Mouse (Mus musculus) neural tube, embryonic 12.5 days (tissue): ENCODE measurements around the gene Pitpnm2. TPM values are rescaled to one million over a fixed set of nuclear protein-coding genes. Genes with fewer than 3 reads are reported as not detected.

Experiments
- ATAC-seq: fragments of 200-750 bp; cut with Nextera tagmentation; 2 replicates; pipeline ENCODE4 v1.8.0; 2017; ENCODE audit warnings: low read depth, mild to moderate bottlenecking, moderate TSS enrichment, moderate library complexity; ENCODE audit not compliant: low FRiP score
- H3K27ac ChIP-seq: fragments of 300-500 bp; sonication (generic); 2 replicates; pipeline ENCODE4 v1.5.1; 2016
- H3K27me3 ChIP-seq: fragments of 300-500 bp; sonication (generic); replicated peaks from 2 replicates; pipeline ENCODE4 v1.6.1; 2016; ENCODE audit warnings: mild to moderate bottlenecking
- H3K36me3 ChIP-seq: fragments of 300-500 bp; sonication (generic); 2 replicates; pipeline ENCODE4 v1.6.1; 2016; ENCODE audit warnings: mild to moderate bottlenecking
- H3K4me1 ChIP-seq: fragments of 300-500 bp; sonication (generic); 2 replicates; pipeline ENCODE4 v1.6.1; 2016
- H3K4me2 ChIP-seq: fragments of 300-500 bp; sonication (generic); replicated peaks from 2 replicates; pipeline ENCODE4 v1.6.1; 2016; ENCODE audit warnings: mild to moderate bottlenecking
- H3K4me3 ChIP-seq: fragments of 300-500 bp; sonication (generic); 2 replicates; pipeline ENCODE4 v1.5.1; 2016
- H3K9ac ChIP-seq: fragments of 300-500 bp; sonication (generic); 2 replicates; pipeline ENCODE4 v1.6.1; 2016; ENCODE audit warnings: mild to moderate bottlenecking
- H3K9me3 ChIP-seq: fragments of 300-500 bp; sonication (generic); 2 replicates; pipeline ENCODE4 v1.6.1; 2016; ENCODE audit warnings: mild to moderate bottlenecking
- WGBS: fragments of 180-500 bp; shearing (Covaris S2); methylation state at CpG from one replicate; pipeline ENCODE4 v1.1.7; 2016; 5-methylcytosine and 5-hydroxymethylcytosine counted together
- polyA plus RNA-seq: library from polyadenylated mRNA; unstranded; fragments of >200 nt; fragmentation: Nextera tagmentation; extraction: Ambion mirVana; gene quantifications from 2 replicates; pipeline ENCODE4 v1.2.1, GENCODE M21; 2016

Pitpnm2 gene
- polyA plus RNA-seq, 1 experiment from 2014 or later: 7.4 TPM

GRCm38 (mm10) chr5:124216403-124216802, 33.2 kb downstream of the Pitpnm2 start:
- H3K4me3 ChIP-seq: no peak overlapping the region
- 88% methylated on average over 6 of the region's 6 CpGs for WGBS
- H3K4me2 ChIP-seq: no peak overlapping the region
- H3K27me3 ChIP-seq: no peaks in the 10 kb centered on the region
- H3K9ac ChIP-seq: no peak overlapping the region
- no peaks in the 10 kb centered on the region for H3K9me3 ChIP-seq
- ATAC-seq: no peak
- H3K36me3 ChIP-seq: no peaks in the 10 kb centered on the region
- no peak overlapping the region for H3K27ac ChIP-seq
- H3K4me1 ChIP-seq: peaks cover 14% of the 10 kb centered on the region

GRCm38 (mm10) chr5:124215647-124216046, 33.9 kb downstream of the Pitpnm2 start:
- peaks cover 22% of the 10 kb centered on the region for H3K4me1 ChIP-seq
- no peaks in the 10 kb centered on the region for H3K27me3 ChIP-seq
- no peak overlapping the region for H3K4me2 ChIP-seq
- no peaks in the 10 kb centered on the region for H3K9me3 ChIP-seq
- H3K27ac ChIP-seq: no peak overlapping the region
- WGBS: 82% methylated on average over 10 of the region's 10 CpGs
- no peak overlapping the region for H3K4me3 ChIP-seq
- H3K9ac ChIP-seq: no peak overlapping the region
- ATAC-seq: no peak
- no peaks in the 10 kb centered on the region for H3K36me3 ChIP-seq

- no peak overlapping the region for H3K4me3 ChIP-seq
- WGBS: 85% methylated on average over 14 of the region's 14 CpGs
- no peaks in the 10 kb centered on the region for H3K27me3 ChIP-seq
- 0 out of 2 replicates have a peak overlapping the region, but pooled peaks have one; percentile 15 for H3K27ac ChIP-seq
- no peak overlapping the region for H3K4me2 ChIP-seq
- H3K9me3 ChIP-seq: no peaks in the 10 kb centered on the region
- peaks cover 20% of the 10 kb centered on the region for H3K4me1 ChIP-seq
- no peak overlapping the region for H3K9ac ChIP-seq
- ATAC-seq: no peak
- no peaks in the 10 kb centered on the region for H3K36me3 ChIP-seq
These were observed 34.9 kb downstream of the Pitpnm2 start for GRCm38 (mm10) chr5:124214516-124215145.

- no peaks in the 10 kb centered on the region for H3K27me3 ChIP-seq
- WGBS: 85% methylated on average over 13 of the region's 13 CpGs
- H3K9ac ChIP-seq: no peak overlapping the region
- 0 out of 2 replicates have a peak overlapping the region, but pooled peaks have one; percentile 15 for H3K27ac ChIP-seq
- H3K4me2 ChIP-seq: no peak overlapping the region
- peaks cover 14% of the 10 kb centered on the region for H3K4me1 ChIP-seq
- no peaks in the 10 kb centered on the region for H3K36me3 ChIP-seq
- no peaks in the 10 kb centered on the region for H3K9me3 ChIP-seq
- ATAC-seq: no peak
- no peak overlapping the region for H3K4me3 ChIP-seq
These were observed 35.7 kb downstream of the Pitpnm2 start for GRCm38 (mm10) chr5:124213588-124214469.

- ATAC-seq: no peak
- no peaks in the 10 kb centered on the region for H3K9me3 ChIP-seq
- H3K4me2 ChIP-seq: no peak overlapping the region
- H3K27me3 ChIP-seq: no peaks in the 10 kb centered on the region
- WGBS: 88% methylated on average over 2 of the region's 2 CpGs
- no peaks in the 10 kb centered on the region for H3K36me3 ChIP-seq
- peaks cover 21% of the 10 kb centered on the region for H3K4me1 ChIP-seq
- no peak overlapping the region for H3K4me3 ChIP-seq
- H3K9ac ChIP-seq: no peak overlapping the region
- no peak overlapping the region for H3K27ac ChIP-seq
These were observed 37.9 kb downstream of the Pitpnm2 start for GRCm38 (mm10) chr5:124211669-124212068.

- Histone ChIP-seq H3K4me2 (no peak overlapping the region), H3K27me3 (no peaks in the 10 kb centered on the region), H3K36me3 (no peaks in the 10 kb centered on the region), H3K9me3 (no peaks in the 10 kb centered on the region), H3K4me1 (peaks cover 26% of the 10 kb centered on the region), H3K9ac (no peak overlapping the region), H3K27ac (no peak overlapping the region), H3K4me3 (no peak overlapping the region)
- 87% methylated on average over 8 of the region's 8 CpGs for WGBS
- ATAC-seq: no peak
These were observed 38.3 kb downstream of the Pitpnm2 start for GRCm38 (mm10) chr5:124211234-124211633.

- no peak overlapping the region for H3K4me3 ChIP-seq
- WGBS: 74% methylated on average over 18 of the region's 18 CpGs
- H3K9ac ChIP-seq: no peak overlapping the region
- no peaks in the 10 kb centered on the region for H3K36me3 ChIP-seq
- no peak overlapping the region for H3K4me2 ChIP-seq
- no peaks in the 10 kb centered on the region for H3K9me3 ChIP-seq
- no peaks in the 10 kb centered on the region for H3K27me3 ChIP-seq
- no peak for ATAC-seq
- peaks cover 30% of the 10 kb centered on the region for H3K4me1 ChIP-seq
- no peak overlapping the region for H3K27ac ChIP-seq
These were observed 39.1 kb downstream of the Pitpnm2 start for GRCm38 (mm10) chr5:124210281-124211016.

- WGBS: 66% methylated on average over 6 of the region's 6 CpGs
- H3K4me1 ChIP-seq: peaks cover 35% of the 10 kb centered on the region
- no peak overlapping the region for H3K4me2 ChIP-seq
- no peak for ATAC-seq
- no peaks in the 10 kb centered on the region for H3K27me3 ChIP-seq
- H3K27ac ChIP-seq: no peak overlapping the region
- no peak overlapping the region for H3K9ac ChIP-seq
- no peaks in the 10 kb centered on the region for H3K36me3 ChIP-seq
- H3K9me3 ChIP-seq: no peaks in the 10 kb centered on the region
- no peak overlapping the region for H3K4me3 ChIP-seq
These were observed 39.7 kb downstream of the Pitpnm2 start for GRCm38 (mm10) chr5:124209850-124210249.

- Histone ChIP-seq H3K4me1 (peaks cover 35% of the 10 kb centered on the region), H3K4me2 (no peak overlapping the region), H3K36me3 (no peaks in the 10 kb centered on the region), H3K9ac (no peak overlapping the region), H3K9me3 (no peaks in the 10 kb centered on the region), H3K4me3 (no peak overlapping the region), H3K27me3 (no peaks in the 10 kb centered on the region), H3K27ac (no peak overlapping the region)
- ATAC-seq: no peak
- 69% methylated on average over 8 of the region's 8 CpGs for WGBS
These were observed 41.5 kb downstream of the Pitpnm2 start for GRCm38 (mm10) chr5:124208030-124208429.

- no peak for ATAC-seq
These were observed 43.0 kb downstream of the Pitpnm2 start for GRCm38 (mm10) chr5:124206481-124207038.

GRCm38 (mm10) chr5:124205809-124206380, 43.7 kb downstream of the Pitpnm2 start:
- no peak for ATAC-seq
- no peak overlapping the region for H3K27ac ChIP-seq
- no peaks in the 10 kb centered on the region for H3K9me3 ChIP-seq
- H3K4me3 ChIP-seq: no peak overlapping the region
- H3K36me3 ChIP-seq: no peaks in the 10 kb centered on the region
- H3K4me1 ChIP-seq: peaks cover 30% of the 10 kb centered on the region
- no peak overlapping the region for H3K4me2 ChIP-seq
- 60% methylated on average over 5 of the region's 5 CpGs for WGBS
- H3K9ac ChIP-seq: no peak overlapping the region
- H3K27me3 ChIP-seq: no peaks in the 10 kb centered on the region

More at GRCm38 (mm10) chr5:124206481-124207038, 43.0 kb downstream of the Pitpnm2 start:
- Histone ChIP-seq H3K9ac (0 out of 2 replicates have a peak overlapping the region, but pooled peaks have one; percentile 13), H3K9me3 (no peaks in the 10 kb centered on the region), H3K4me3 (no peak overlapping the region), H3K27me3 (no peaks in the 10 kb centered on the region), H3K4me2 (0 out of 2 replicates have a peak overlapping the region, but pooled peaks have one; percentile 10), H3K36me3 (no peaks in the 10 kb centered on the region), H3K27ac (no peak overlapping the region), H3K4me1 (peaks cover 35% of the 10 kb centered on the region)
- WGBS: 38% methylated on average over 13 of the region's 13 CpGs
